Mouse (Mus musculus): ENCODE results near the gene Qrich2.

DNA sequence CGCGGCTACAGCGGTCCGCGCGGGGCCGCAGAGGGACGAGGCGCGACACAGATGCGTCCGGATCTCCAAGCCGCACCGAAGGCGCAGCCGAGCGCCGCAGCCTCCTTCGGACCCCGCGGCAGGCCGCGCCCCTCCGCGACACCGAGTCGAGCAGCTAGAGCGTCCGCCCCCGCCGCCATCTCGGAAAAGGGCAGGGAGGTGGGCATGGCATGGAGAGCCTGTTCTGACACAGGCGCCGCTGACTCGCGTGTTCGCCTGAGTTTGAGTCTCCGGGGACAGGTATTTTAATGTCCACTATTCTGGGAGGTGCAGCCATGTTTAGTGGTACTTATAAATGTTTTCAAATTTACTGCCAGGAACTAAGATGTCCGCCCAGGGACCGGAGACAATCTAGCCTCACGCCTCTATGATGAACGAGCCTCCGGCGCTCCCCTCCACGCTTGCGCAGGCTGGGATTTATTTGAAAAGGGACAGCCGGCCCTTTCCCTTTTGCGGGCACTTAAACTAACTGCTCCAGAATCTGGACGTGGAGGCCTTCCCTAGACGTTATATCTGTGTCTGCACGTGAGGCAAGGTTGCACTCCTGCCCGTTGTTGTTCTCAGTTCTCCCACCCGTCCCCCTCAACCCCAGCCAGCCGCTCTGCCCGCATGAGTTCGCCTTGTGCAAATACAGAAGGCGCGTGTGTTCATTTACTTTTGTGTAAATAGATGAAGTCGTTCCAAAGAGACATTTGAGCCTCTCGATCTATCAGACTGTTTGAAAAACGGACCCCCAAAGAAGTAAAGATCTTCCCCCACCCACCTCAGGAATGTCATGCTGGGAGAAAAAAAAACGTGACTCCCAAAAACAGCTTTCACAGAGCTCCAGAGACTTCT lies 24.4 kb upstream of the Qrich2 start:
- TF ChIP-seq POLR2A (IDR thresholded peaks at IDR 0.05; ENCODE audit: insufficient read depth, low read depth, low read length) (peak; percentile 60), CTCF (IDR thresholded peaks at IDR 0.05; ENCODE audit: insufficient read depth, low read depth, low read length) (no peak)

Data from olfactory bulb, adult 2 months (tissue).